Mouse (Mus musculus) adrenal gland, postnatal 0 days (tissue): Measurements from ENCODE around the gene Gbgt1. TPM values are rescaled to one million over a fixed set of nuclear protein-coding genes. Genes with fewer than 3 reads are reported as not detected.

Experiments used
- polyA plus RNA-seq: library from polyadenylated mRNA; unstranded; fragments of >200 nt; fragmentation: Nextera tagmentation; extraction: Ambion mirVana; gene quantifications from 2 replicates; pipeline ENCODE4 v1.2.1, GENCODE M21; 2015

Gbgt1 gene
- 2.2 and 3.5 TPM in 2 replicates for polyA plus RNA-seq

GRCm38 (mm10) chr2:28496671-28497070 is at the start of gene Gbgt1:
TSS of gene Gbgt1 (plus strand) at chr2:28496891.

GRCm38 (mm10) chr2:28465836-28466518 is 30.7 kb upstream of the Gbgt1 start, which contains the start of gene 1700007K13Rik:
TSS of gene 1700007K13Rik (minus strand) at chr2:28466332.

GRCm38 (mm10) chr2:28467860-28468485 is 28.7 kb upstream of the Gbgt1 start, which contains the start of gene Mrps2:
TSS of gene Mrps2 (plus strand) at chr2:28468066.

GRCm38 (mm10) chr2:28505795-28506194 is 9.1 kb downstream of the Gbgt1 start, which contains the start of gene Gm10134:
TSS of gene Gm10134 (plus strand) at chr2:28506095.

GRCm38 (mm10) chr2:28512798-28513401 is 16.2 kb downstream of the Gbgt1 start, which contains the start of gene Ralgds:
TSS of gene Ralgds (plus strand) at chr2:28513125.

Other genes starting within 250 kb of the Gbgt1 start
- gene Ppp1r26, start 50.1 kb upstream of the Gbgt1 start, polyA plus RNA-seq: 2.6 and 2.7 TPM in 2 replicates
- 2.4 and 2.5 TPM in 2 replicates for gene 1700007K13Rik, start 30.6 kb upstream of the Gbgt1 start, polyA plus RNA-seq
- gene Mrps2, start 28.8 kb upstream of the Gbgt1 start, polyA plus RNA-seq: 23.6 and 40.5 TPM in 2 replicates
- gene Gm10134, start 9.2 kb downstream of the Gbgt1 start, polyA plus RNA-seq: 4.1 and 10.7 TPM in 2 replicates
- gene Ralgds, start 16.2 kb downstream of the Gbgt1 start, polyA plus RNA-seq: 41.6 and 53.4 TPM in 2 replicates
- gene Cel, start 66.5 kb downstream of the Gbgt1 start, polyA plus RNA-seq: not detected in 2 replicates
- gene Gtf3c5, start 86.9 kb downstream of the Gbgt1 start, polyA plus RNA-seq: 17.3 and 20.4 TPM in 2 replicates
- gene Gfi1b, start 125.1 kb downstream of the Gbgt1 start, polyA plus RNA-seq: 1.4 and 7.6 TPM in 2 replicates
- 7.1 and 10.8 TPM in 2 replicates for gene Tsc1, start 144.3 kb downstream of the Gbgt1 start, polyA plus RNA-seq
- 3.8 and 4.6 TPM in 2 replicates for gene Spaca9, start 202.8 kb downstream of the Gbgt1 start, polyA plus RNA-seq
- gene Ak8, start 203.3 kb downstream of the Gbgt1 start, polyA plus RNA-seq: 1.2 and 1.8 TPM in 2 replicates